Mouse (Mus musculus) splenic B cell, adult 2 months (primary cell): ENCODE measurements at regions not wholly inside any gene's neighbourhood (a gene's known extent, or its start where the extent isn't known, plus 50 kb on each side); places are given as distances from the start of the nearest gene placed in this dataset.

Experiments
- DNase-seq: peaks from one replicate; pipeline ENCODE4 v3.0.0-alpha.2; 2011; ENCODE audit warnings: low read depth, low spot score
- H3K27me3 ChIP-seq: 2 replicates; pipeline ENCODE4 v1.6.1; 2012; ENCODE audit warnings: mild to moderate bottlenecking, low read length, moderate library complexity, mixed read lengths; ENCODE audit not compliant: control insufficient read depth, poor library complexity, insufficient read depth, severe bottlenecking
- H3K36me3 ChIP-seq: 2 replicates; pipeline ENCODE4 v1.6.1; 2012; ENCODE audit warnings: mild to moderate bottlenecking, low read length, moderate library complexity, mixed read lengths; ENCODE audit not compliant: control insufficient read depth, poor library complexity, insufficient read depth, severe bottlenecking

GRCm38 (mm10) chr15:60560641-60561040 is 292.9 kb downstream of the Fam84b start:
- no peak for DNase-seq
- no peaks in the 10 kb centered on the region for H3K27me3 ChIP-seq

GRCm38 (mm10) chr15:60555691-60556090 is 297.9 kb downstream of the Fam84b start:
- no peaks in the 10 kb centered on the region for H3K36me3 ChIP-seq
- H3K27me3 ChIP-seq = no peaks in the 10 kb centered on the region
- DNase-seq = no peak

More at GRCm38 (mm10) chr15:60560641-60561040, 292.9 kb downstream of the Fam84b start:
- H3K36me3 ChIP-seq = no peaks in the 10 kb centered on the region

GRCm38 (mm10) chr15:60554587-60554986 is 299.0 kb downstream of the Fam84b start:
- H3K27me3 ChIP-seq = no peaks in the 10 kb centered on the region
- H3K36me3 ChIP-seq = no peaks in the 10 kb centered on the region
- DNase-seq = no peak

GRCm38 (mm10) chr15:60548045-60548444 is 305.5 kb downstream of the Fam84b start:
- no peaks in the 10 kb centered on the region for H3K36me3 ChIP-seq
- no peaks in the 10 kb centered on the region for H3K27me3 ChIP-seq
- DNase-seq = no peak

- no peak for DNase-seq
- Histone ChIP-seq H3K36me3 (no peaks in the 10 kb centered on the region), H3K27me3 (no peaks in the 10 kb centered on the region)
Measured at GRCm38 (mm10) chr15:60537191-60537590, 316.4 kb downstream of the Fam84b start.

GRCm38 (mm10) chr15:60534701-60535100 is 318.9 kb downstream of the Fam84b start:
- Histone ChIP-seq H3K36me3 (no peaks in the 10 kb centered on the region), H3K27me3 (no peaks in the 10 kb centered on the region)
- DNase-seq = no peak

GRCm38 (mm10) chr15:60516810-60517209 is 336.8 kb downstream of the Fam84b start:
- Histone ChIP-seq H3K27me3 (no peaks in the 10 kb centered on the region), H3K36me3 (no peaks in the 10 kb centered on the region)
- DNase-seq = no peak

- Histone ChIP-seq H3K36me3 (no peaks in the 10 kb centered on the region), H3K27me3 (no peaks in the 10 kb centered on the region)
- DNase-seq = no peak
Measured at GRCm38 (mm10) chr15:60476755-60477310, 376.7 kb downstream of the Fam84b start.

GRCm38 (mm10) chr15:60475086-60475485 is 378.5 kb downstream of the Fam84b start:
- DNase-seq = no peak
- Histone ChIP-seq H3K36me3 (no peaks in the 10 kb centered on the region), H3K27me3 (no peaks in the 10 kb centered on the region)

GRCm38 (mm10) chr15:60431916-60432315 is 415.5 kb upstream of the 4933412E24Rik start:
- H3K36me3 ChIP-seq = no peaks in the 10 kb centered on the region
- DNase-seq = no peak
- H3K27me3 ChIP-seq = no peaks in the 10 kb centered on the region

GRCm38 (mm10) chr15:60419081-60419480 is 402.7 kb upstream of the 4933412E24Rik start:
- DNase-seq = no peak
- Histone ChIP-seq H3K36me3 (no peaks in the 10 kb centered on the region), H3K27me3 (no peaks in the 10 kb centered on the region)

- DNase-seq = no peak
- H3K27me3 ChIP-seq = no peaks in the 10 kb centered on the region
- no peaks in the 10 kb centered on the region for H3K36me3 ChIP-seq
Measured at GRCm38 (mm10) chr15:60392267-60392666, 375.9 kb upstream of the 4933412E24Rik start.

- H3K36me3 ChIP-seq = no peaks in the 10 kb centered on the region
- no peak for DNase-seq
Measured at GRCm38 (mm10) chr15:60390336-60390735, 373.9 kb upstream of the 4933412E24Rik start.

GRCm38 (mm10) chr15:60387962-60388361 is 371.5 kb upstream of the 4933412E24Rik start:
- Histone ChIP-seq H3K27me3 (no peaks in the 10 kb centered on the region), H3K36me3 (no peaks in the 10 kb centered on the region)
- DNase-seq = no peak

More at GRCm38 (mm10) chr15:60390336-60390735, 373.9 kb upstream of the 4933412E24Rik start:
- no peaks in the 10 kb centered on the region for H3K27me3 ChIP-seq
